Mouse (Mus musculus): ENCODE data around the gene Olfr1321. TPM values are rescaled to one million over a fixed set of nuclear protein-coding genes. Genes with fewer than 3 reads are reported as not detected.

The Olfr1321 gene
- polyA plus RNA-seq (2015; fragmentation: Nextera tagmentation; extraction: Ambion mirVana): not detected in 2 replicates

- Histone ChIP-seq H3K4me1 (replicated peaks) (no peaks in the 10 kb centered on the region), H3K9ac (replicated peaks) (no peak within 1 kb of the TSS), H3K36me3 (no peaks in the 10 kb centered on the region), H3K27me3 (no peaks in the 10 kb centered on the region), H3K9me3 (no peaks in the 10 kb centered on the region), H3K4me3 (replicated peaks) (no peak within 1 kb of the TSS), H3K4me2 (replicated peaks) (no peak within 1 kb of the TSS), H3K27ac (no peak within 1 kb of the TSS)
- no peak for ATAC-seq
- WGBS: 78% methylated on average over 2 of the region's 2 CpGs
These were observed at the start of gene Olfr1321 for GRCm38 (mm10) chrX:49734959-49735358. Gene Olfr1321 (minus strand): TSS chrX:49735059.

DNA sequence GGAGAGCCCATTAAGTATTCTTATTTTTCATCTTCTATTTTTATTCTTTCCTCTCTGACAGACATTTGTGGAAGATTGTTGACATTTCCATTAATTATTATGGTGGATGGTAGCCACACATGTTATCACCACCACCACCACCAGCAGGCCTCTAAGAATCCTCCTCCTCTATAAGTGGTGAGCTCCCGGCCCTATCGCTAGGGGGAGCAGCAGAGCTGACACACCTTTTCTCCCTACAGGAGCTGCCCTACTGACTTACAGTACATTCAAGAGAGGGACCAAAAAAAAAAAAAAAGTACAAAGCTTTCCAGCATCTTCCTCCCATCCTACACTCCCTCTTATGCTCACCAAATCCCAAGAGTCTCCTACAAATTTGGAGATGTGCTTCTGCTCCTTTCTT is 36.0 kb upstream of the Olfr1321 start:
- WGBS: 22% methylated on average over 2 of the region's 2 CpGs
- no peak overlapping the region for H3K4me2 ChIP-seq (replicated peaks)
- no peak overlapping the region for H3K9ac ChIP-seq (replicated peaks)
- H3K27me3 ChIP-seq: no peaks in the 10 kb centered on the region
- no peaks in the 10 kb centered on the region for H3K9me3 ChIP-seq
- no peaks in the 10 kb centered on the region for H3K4me1 ChIP-seq (replicated peaks)
- no peaks in the 10 kb centered on the region for H3K36me3 ChIP-seq
- H3K27ac ChIP-seq: no peak overlapping the region
- no peak overlapping the region for H3K4me3 ChIP-seq (replicated peaks)
- no peak for ATAC-seq

DNA sequence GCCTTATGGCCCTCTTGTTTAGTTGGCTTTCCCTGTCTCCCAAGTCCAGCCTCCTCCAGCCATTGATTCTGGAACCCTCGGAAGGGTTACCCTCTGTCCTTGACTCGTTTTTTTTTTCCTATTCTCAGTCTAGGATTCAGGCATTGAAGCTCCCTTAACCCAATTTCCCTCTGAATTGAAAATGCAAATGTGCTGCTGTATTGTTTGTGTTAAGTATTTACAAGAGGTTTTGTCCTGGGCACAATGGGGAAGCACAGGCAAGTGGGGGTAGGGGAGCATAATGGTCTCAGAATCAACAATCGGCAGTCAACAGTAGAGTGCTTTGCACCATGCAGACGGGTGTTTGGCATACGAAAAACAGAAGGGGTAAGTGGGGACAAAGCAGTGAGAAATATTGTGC is 10.3 kb upstream of the Olfr1321 start:
- Histone ChIP-seq H3K27me3 (no peaks in the 10 kb centered on the region), H3K9ac (replicated peaks) (no peak overlapping the region), H3K4me2 (replicated peaks) (no peak overlapping the region), H3K27ac (no peak overlapping the region), H3K4me1 (replicated peaks) (no peaks in the 10 kb centered on the region), H3K36me3 (no peaks in the 10 kb centered on the region), H3K9me3 (no peaks in the 10 kb centered on the region), H3K4me3 (replicated peaks) (no peak overlapping the region)
- WGBS: 34% methylated on average over 5 of the region's 5 CpGs
- ATAC-seq: no peak

Other genes with a start within 250 kb of the Olfr1321 start
- not detected in 2 replicates for gene Olfr1320, start 62.7 kb downstream of the Olfr1321 start, polyA plus RNA-seq (2015; fragmentation: Nextera tagmentation; extraction: Ambion mirVana)
- 4.3 and 4.8 TPM in 2 replicates for gene Igsf1, start 62.7 kb upstream of the Olfr1321 start, polyA plus RNA-seq (2015; fragmentation: Nextera tagmentation; extraction: Ambion mirVana)
- gene Olfr1322, start 156.4 kb upstream of the Olfr1321 start, polyA plus RNA-seq (2015; fragmentation: Nextera tagmentation; extraction: Ambion mirVana): not detected in 2 replicates